Mouse (Mus musculus) small intestine, adult 2 months (tissue): ENCODE results near the gene Jpt2. TPM values are rescaled to one million over a fixed set of nuclear protein-coding genes. Genes with fewer than 3 reads are reported as not detected.

ENCODE experiments used
- H3K27ac ChIP-seq: fragments of 200-500 bp; 2 replicates; pipeline ENCODE4 v1.5.1; 2012; ENCODE audit warnings: low read depth, low read length, control low read depth, inconsistent platforms; ENCODE audit not compliant: insufficient read depth
- H3K27me3 ChIP-seq: fragments of 200-500 bp; 2 replicates; pipeline ENCODE4 v1.6.1; 2012; ENCODE audit warnings: mild to moderate bottlenecking, moderate library complexity, low read length, inconsistent platforms; ENCODE audit not compliant: control insufficient read depth, insufficient read depth
- H3K36me3 ChIP-seq: fragments of 200-500 bp; 2 replicates; pipeline ENCODE4 v1.6.1; 2012; ENCODE audit warnings: mild to moderate bottlenecking, low read length, control low read depth, inconsistent platforms; ENCODE audit not compliant: control insufficient read depth, insufficient read depth
- H3K4me1 ChIP-seq: fragments of 200-500 bp; 2 replicates; pipeline ENCODE4 v1.6.1; 2012; ENCODE audit warnings: low read length, inconsistent platforms, mixed read lengths; ENCODE audit not compliant: control insufficient read depth, insufficient read depth, insufficient read length
- H3K4me3 ChIP-seq: fragments of 200-500 bp; 2 replicates; pipeline ENCODE4 v1.5.1; 2012; ENCODE audit warnings: low read depth, mild to moderate bottlenecking, control low read depth, inconsistent platforms, low read length, moderate library complexity
- CTCF ChIP-seq: fragments of 200-500 bp; IDR thresholded peaks from 2 replicates; pipeline ENCODE4 v1.5.1; 2012; ENCODE audit warnings: low read depth, mild to moderate bottlenecking, control low read depth, inconsistent platforms, low read length, moderate library complexity, mixed read lengths; ENCODE audit not compliant: insufficient replicate concordance, insufficient read length; ENCODE audit errors: extremely low read depth
- POLR2A ChIP-seq: fragments of 200-500 bp; IDR thresholded peaks from 2 replicates; pipeline ENCODE4 v1.6.1; 2012; ENCODE audit warnings: low read depth, mild to moderate bottlenecking, control low read depth, inconsistent platforms, low read length, moderate library complexity
- WGBS: fragments of 180-500 bp; shearing (Covaris S2); methylation state at CpG from one replicate; pipeline ENCODE4 v1.1.7; 2018; 5-methylcytosine and 5-hydroxymethylcytosine counted together
- polyA plus RNA-seq: library from polyadenylated mRNA; depleted of rRNA; stranded (reverse); fragments of >200 nt; gene quantifications from 2 replicates; pipeline ENCODE4 v1.2.3, GENCODE M21; 2012

Jpt2 gene
- polyA plus RNA-seq, 1 experiment = 18.2 TPM

DNA sequence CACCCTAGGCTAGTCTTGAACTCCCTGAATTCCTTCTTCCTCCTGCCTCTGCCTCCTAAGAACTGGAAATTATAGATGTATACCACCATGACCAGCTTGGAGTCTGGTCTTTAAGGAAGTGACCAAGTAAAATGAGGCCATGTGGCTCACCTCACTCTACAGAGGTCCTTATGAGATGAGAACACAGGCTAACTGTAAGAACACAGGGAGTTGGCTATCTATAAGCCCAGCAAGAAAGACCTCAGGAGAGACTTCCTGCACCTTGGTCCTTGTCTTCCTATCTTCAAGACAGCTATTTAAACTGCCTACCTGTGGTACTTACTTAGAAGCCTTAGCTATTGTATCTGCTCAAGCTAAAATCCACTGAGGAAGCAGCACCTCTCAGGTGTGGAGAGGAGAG is 46.5 kb downstream of the Jpt2 start:
- Histone ChIP-seq H3K27me3 (no peaks in the 10 kb centered on the region), H3K27ac (no peak overlapping the region), H3K36me3 (peaks cover 66% of the 10 kb centered on the region), H3K4me1 (no peaks in the 10 kb centered on the region), H3K4me3 (no peak overlapping the region)
- TF ChIP-seq CTCF = no peak
- no peak for TF ChIP-seq POLR2A

DNA sequence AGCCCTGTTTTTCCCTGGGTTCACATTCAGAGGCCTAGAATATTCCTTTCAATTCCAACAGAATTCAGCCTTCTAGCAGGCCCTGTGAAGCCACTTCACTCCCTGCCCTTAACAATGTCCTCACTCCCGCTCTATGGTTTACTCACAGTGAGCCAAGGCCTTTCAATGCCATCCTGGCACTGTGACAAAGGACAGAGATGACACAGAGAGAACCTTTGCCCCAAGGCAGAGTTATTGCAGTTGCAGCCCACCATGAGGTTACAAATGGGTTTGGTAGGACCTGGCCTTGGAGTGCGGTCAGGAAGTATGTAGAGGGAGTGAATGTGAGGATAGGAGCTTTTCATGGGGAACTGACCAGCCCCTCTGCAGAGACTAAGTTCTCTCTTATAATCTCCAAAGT is 52.9 kb downstream of the Jpt2 start:
- H3K4me3 ChIP-seq = no peak overlapping the region
- no peaks in the 10 kb centered on the region for H3K4me1 ChIP-seq
- H3K27ac ChIP-seq = no peak overlapping the region
- no peaks in the 10 kb centered on the region for H3K27me3 ChIP-seq
- H3K36me3 ChIP-seq = peaks cover 71% of the 10 kb centered on the region
- WGBS = 84% methylated on average over 2 of the region's 2 CpGs
- TF ChIP-seq CTCF = no peak
- TF ChIP-seq POLR2A = no peak

DNA sequence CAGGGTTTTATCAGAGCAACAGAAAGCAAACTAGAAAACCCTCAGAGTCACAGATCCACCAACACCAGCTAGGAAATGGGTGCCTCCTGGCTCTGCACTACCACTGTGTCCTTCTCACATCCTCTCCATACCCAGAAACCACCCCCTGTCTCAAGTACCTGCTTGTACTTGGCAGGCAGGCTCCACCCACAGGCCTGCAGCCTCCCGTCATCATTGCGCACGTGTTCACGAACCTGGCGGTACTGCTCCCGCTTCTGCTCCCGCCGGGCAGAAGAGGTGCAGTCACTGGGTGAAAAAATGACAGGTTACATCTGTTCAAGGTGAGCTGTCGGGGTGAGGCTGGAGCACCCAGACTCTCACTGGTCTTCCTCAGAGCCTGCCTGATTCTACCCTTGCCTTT is 56.7 kb downstream of the Jpt2 start:
- Histone ChIP-seq H3K27me3 (no peaks in the 10 kb centered on the region), H3K36me3 (peaks cover 75% of the 10 kb centered on the region), H3K4me1 (no peaks in the 10 kb centered on the region), H3K4me3 (no peak overlapping the region), H3K27ac (no peak overlapping the region)
- TF ChIP-seq CTCF (no peak), POLR2A (no peak)
- 89% methylated on average over 9 of the region's 9 CpGs for WGBS

DNA sequence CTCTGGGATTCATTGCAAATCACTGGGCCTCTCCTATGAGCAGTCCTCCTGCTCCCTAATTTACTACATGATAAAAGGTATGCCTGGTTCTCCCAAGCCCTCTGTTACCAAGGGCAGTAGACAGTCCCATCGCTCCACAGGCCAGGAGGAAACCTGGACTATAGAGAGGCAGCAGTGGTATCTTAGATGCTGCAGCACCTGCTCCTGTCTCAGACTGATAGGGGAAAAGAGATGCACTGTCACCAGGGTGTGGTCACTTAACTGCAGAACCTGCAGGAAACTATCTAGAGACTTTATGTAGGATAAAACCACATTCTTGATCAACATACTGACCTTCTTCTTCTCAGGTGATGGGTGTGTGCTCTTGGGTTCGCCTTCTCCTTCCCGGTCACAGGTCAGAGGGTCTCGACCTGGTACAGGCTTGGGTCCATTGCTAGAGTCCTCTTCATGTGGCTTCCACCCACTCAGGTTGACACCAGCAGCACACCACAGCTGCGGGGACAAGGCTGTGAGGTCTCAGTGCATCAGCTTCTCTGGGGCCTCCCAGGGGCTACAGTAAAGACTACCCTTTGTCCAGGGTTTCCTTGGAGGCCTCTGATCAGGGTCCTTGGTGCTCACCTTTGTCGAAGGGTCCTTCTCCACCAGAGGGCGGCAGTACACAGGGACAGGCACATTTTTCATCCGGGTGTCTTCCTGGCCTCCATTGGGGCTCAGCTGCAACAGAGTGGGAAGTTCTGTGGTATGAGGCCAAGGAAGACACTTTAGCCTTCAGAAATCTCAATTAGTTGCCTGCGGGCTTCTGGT is 57.6 kb downstream of the Jpt2 start:
- 68% methylated on average over 9 of the region's 9 CpGs for WGBS
- peaks cover 74% of the 10 kb centered on the region for H3K36me3 ChIP-seq
- H3K27me3 ChIP-seq = no peaks in the 10 kb centered on the region
- no peaks in the 10 kb centered on the region for H3K4me1 ChIP-seq
- TF ChIP-seq POLR2A (no peak), CTCF (peak; percentile 12; the same call in 1 of the 2 replicates)
- H3K27ac ChIP-seq = no peak overlapping the region
- no peak overlapping the region for H3K4me3 ChIP-seq

DNA sequence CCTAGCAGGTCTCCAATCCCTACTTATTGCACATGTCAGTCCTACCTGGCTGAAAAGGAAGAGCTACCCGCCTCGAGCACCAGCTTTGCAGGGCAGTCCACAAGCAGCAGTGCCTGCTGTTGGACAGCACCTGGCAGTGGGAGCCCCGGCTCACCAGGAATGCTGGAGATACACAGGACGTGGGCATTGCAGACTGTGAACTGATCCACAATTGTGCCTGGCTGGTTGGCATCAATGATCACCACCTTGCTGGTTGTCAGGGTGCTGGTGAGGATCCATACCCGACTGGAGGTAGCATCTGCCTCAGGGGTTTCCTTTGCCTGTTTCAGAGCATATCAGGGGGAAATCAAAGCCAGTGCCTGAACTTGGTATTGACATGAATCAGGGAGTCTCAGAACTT is 58.4 kb downstream of the Jpt2 start:
- H3K36me3 ChIP-seq = peaks cover 72% of the 10 kb centered on the region
- H3K27me3 ChIP-seq = no peaks in the 10 kb centered on the region
- TF ChIP-seq CTCF (no peak), POLR2A (no peak)
- peaks cover 6% of the 10 kb centered on the region; the same call in 1 of the 2 replicates for H3K4me1 ChIP-seq
- 86% methylated on average over 5 of the region's 5 CpGs for WGBS
- no peak overlapping the region for H3K27ac ChIP-seq
- H3K4me3 ChIP-seq = no peak overlapping the region

DNA sequence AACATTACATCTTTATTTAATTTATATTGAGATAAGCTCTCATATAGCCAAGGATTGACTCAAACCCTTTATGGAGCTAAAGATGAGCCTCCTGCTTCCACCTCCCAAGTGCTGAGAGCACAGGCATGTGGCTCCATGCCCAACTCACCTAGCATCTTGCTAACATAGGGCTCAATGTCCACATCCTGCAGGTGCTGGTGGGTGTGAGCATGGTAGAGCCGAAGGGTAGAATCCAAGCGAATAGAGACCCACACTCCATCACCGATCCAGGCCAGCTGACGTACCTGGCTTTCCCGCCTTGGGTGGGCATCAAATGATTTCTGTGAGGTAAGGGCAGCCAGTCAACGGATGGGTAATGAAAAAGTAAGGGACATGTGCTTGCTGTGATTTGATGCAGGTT is 60.5 kb downstream of the Jpt2 start:
- WGBS = 87% methylated on average over 6 of the region's 6 CpGs

DNA sequence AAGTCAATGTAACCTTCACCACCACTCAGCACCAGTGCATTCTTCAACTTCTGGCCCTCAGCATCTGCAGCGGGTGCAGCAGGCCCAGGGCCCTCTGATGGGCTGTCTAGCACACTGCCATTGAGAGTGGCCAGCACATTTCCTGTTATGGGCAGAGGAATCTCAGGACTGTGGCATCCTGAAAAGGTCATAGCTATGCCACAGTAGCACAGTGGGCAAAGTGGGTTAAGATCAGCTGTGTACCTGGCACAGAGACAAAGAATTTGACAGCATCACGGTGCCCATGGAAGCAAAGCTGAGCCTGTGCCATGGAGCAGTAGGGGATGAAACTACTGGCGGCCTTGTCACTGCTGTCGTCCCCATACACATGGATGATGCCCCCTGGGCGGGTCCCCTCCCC is 61.3 kb downstream of the Jpt2 start:
- no peak overlapping the region for H3K4me3 ChIP-seq
- H3K4me1 ChIP-seq = peaks cover 11% of the 10 kb centered on the region; the same call in 1 of the 2 replicates
- no peaks in the 10 kb centered on the region for H3K27me3 ChIP-seq
- H3K27ac ChIP-seq = no peak overlapping the region
- TF ChIP-seq CTCF = no peak
- TF ChIP-seq POLR2A = no peak
- WGBS = 83% methylated on average over 5 of the region's 5 CpGs
- peaks cover 50% of the 10 kb centered on the region for H3K36me3 ChIP-seq

More for the DNA sequence above, 60.5 kb downstream of the Jpt2 start:
- Histone ChIP-seq H3K36me3 (peaks cover 59% of the 10 kb centered on the region), H3K27me3 (no peaks in the 10 kb centered on the region), H3K4me3 (no peak overlapping the region), H3K4me1 (peaks cover 11% of the 10 kb centered on the region; the same call in 1 of the 2 replicates), H3K27ac (no peak overlapping the region)
- no peak for TF ChIP-seq POLR2A
- no peak for TF ChIP-seq CTCF
